Mouse (Mus musculus) thymus, adult 2 months (tissue): ENCODE results near the gene Cyp4f14. TPM values are rescaled to one million over a fixed set of nuclear protein-coding genes. Genes with fewer than 3 reads are reported as not detected.

ENCODE experiments used
- DNase-seq: peaks from one replicate; pipeline ENCODE4 v3.0.0; 2021
- H3K27ac ChIP-seq: fragments of 200-500 bp; 2 replicates; pipeline ENCODE4 v1.5.1; 2012; ENCODE audit warnings: low read length, control low read depth; ENCODE audit not compliant: control insufficient read depth, insufficient read depth
- H3K27me3 ChIP-seq: fragments of 200-500 bp; 2 replicates; pipeline ENCODE4 v1.6.1; 2012; ENCODE audit warnings: mild to moderate bottlenecking, low read length, moderate library complexity, mixed read lengths; ENCODE audit not compliant: control insufficient read depth, insufficient read depth
- H3K36me3 ChIP-seq: fragments of 200-500 bp; 2 replicates; pipeline ENCODE4 v1.6.1; 2012; ENCODE audit warnings: mild to moderate bottlenecking, low read length, moderate library complexity; ENCODE audit not compliant: control insufficient read depth, insufficient read depth
- H3K4me1 ChIP-seq: fragments of 200-500 bp; replicated peaks from 2 replicates; pipeline ENCODE4 v1.6.1; 2012; ENCODE audit warnings: low read length; ENCODE audit not compliant: control insufficient read depth, insufficient read depth
- H3K4me3 ChIP-seq: fragments of 200-500 bp; 2 replicates; pipeline ENCODE4 v1.5.1; 2012; ENCODE audit warnings: mild to moderate bottlenecking, low read length, control low read depth, moderate library complexity; ENCODE audit not compliant: control insufficient read depth, insufficient read depth
- CTCF ChIP-seq: fragments of 200-500 bp; IDR thresholded peaks from 2 replicates; pipeline ENCODE4 v1.5.1; 2012; ENCODE audit warnings: mild to moderate bottlenecking, control low read depth, low read length, moderate library complexity, borderline replicate concordance; ENCODE audit not compliant: control insufficient read depth, poor library complexity, insufficient read depth; ENCODE audit errors: extremely low read depth
- POLR2A ChIP-seq: fragments of 200-500 bp; IDR thresholded peaks from 2 replicates; pipeline ENCODE4 v1.6.1; 2012; ENCODE audit warnings: mild to moderate bottlenecking, low read length, control low read depth, moderate library complexity; ENCODE audit not compliant: control insufficient read depth, poor library complexity, insufficient read depth; ENCODE audit errors: extremely low read depth
- WGBS: fragments of 180-500 bp; shearing (Covaris S2); methylation state at CpG from one replicate; pipeline ENCODE4 v1.1.7; 2018; 5-methylcytosine and 5-hydroxymethylcytosine counted together
- polyA plus RNA-seq: library from polyadenylated mRNA; depleted of rRNA; stranded (reverse); fragments of >200 nt; gene quantifications from 2 replicates; pipeline ENCODE4 v1.2.3, GENCODE M21; 2012; rRNA removed

Cyp4f14 gene
- 0.23 and 1.6 TPM in 2 replicates for polyA plus RNA-seq

GRCm38 (mm10) chr17:32917131-32917530 lies at the start of gene Cyp4f14:
TSS of gene Cyp4f14 (minus strand) at chr17:32917342.
- no peak within 1 kb of the TSS for H3K27ac ChIP-seq
- WGBS, result 75% methylated on average over 2 of the region's 2 CpGs
- no peaks in the 10 kb centered on the region for H3K36me3 ChIP-seq
- H3K27me3 ChIP-seq, result no peaks in the 10 kb centered on the region
- TF ChIP-seq CTCF, result no peak
- no peak for TF ChIP-seq POLR2A
- no peak for DNase-seq
- H3K4me3 ChIP-seq, result no peak within 1 kb of the TSS
- H3K4me1 ChIP-seq, result no peaks in the 10 kb centered on the region

GRCm38 (mm10) chr17:32965623-32966290 lies 48.6 kb upstream of the Cyp4f14 start, which contains the start of gene Zfp472:
TSS of gene Zfp472 (plus strand) at chr17:32965814.
- Histone ChIP-seq H3K27me3 (no peaks in the 10 kb centered on the region), H3K36me3 (no peaks in the 10 kb centered on the region), H3K27ac (no peak within 1 kb of the TSS), H3K4me1 (peaks cover 8% of the 10 kb centered on the region), H3K4me3 (peak within 1 kb of the TSS; percentile 91)
- no peak for TF ChIP-seq CTCF
- TF ChIP-seq POLR2A, result 0 out of 2 replicates have a peak, but pooled peaks have one; percentile 35
- under 1% methylated on average over 33 of the region's 33 CpGs for WGBS
- DNase-seq, result peak; percentile 91

GRCm38 (mm10) chr17:32965253-32965622 lies 48.1 kb upstream of the Cyp4f14 start:
- H3K27ac ChIP-seq, result no peak overlapping the region
- H3K27me3 ChIP-seq, result no peaks in the 10 kb centered on the region
- WGBS, result 2% methylated on average over 14 of the region's 14 CpGs
- TF ChIP-seq POLR2A (no peak), CTCF (no peak)
- peaks cover 8% of the 10 kb centered on the region for H3K4me1 ChIP-seq
- H3K4me3 ChIP-seq, result peak overlapping the region; percentile 91
- no peaks in the 10 kb centered on the region for H3K36me3 ChIP-seq
- no peak for DNase-seq

GRCm38 (mm10) chr17:32951441-32951840 lies 34.3 kb upstream of the Cyp4f14 start:
- H3K36me3 ChIP-seq, result no peaks in the 10 kb centered on the region
- 18% methylated on average over 16 of the region's 16 CpGs for WGBS
- peaks cover 20% of the 10 kb centered on the region for H3K4me1 ChIP-seq
- no peaks in the 10 kb centered on the region for H3K27me3 ChIP-seq
- peak; percentile 86; the same call in 1 of the 2 replicates for TF ChIP-seq CTCF
- TF ChIP-seq POLR2A, result no peak
- H3K4me3 ChIP-seq, result no peak overlapping the region
- peak; percentile 82 for DNase-seq
- no peak overlapping the region for H3K27ac ChIP-seq

- H3K27me3 ChIP-seq, result no peaks in the 10 kb centered on the region
- H3K4me1 ChIP-seq, result peaks cover 24% of the 10 kb centered on the region
- no peak for DNase-seq
- WGBS, result 38% methylated on average over 11 of the region's 11 CpGs
- H3K27ac ChIP-seq, result no peak overlapping the region
- no peaks in the 10 kb centered on the region for H3K36me3 ChIP-seq
- H3K4me3 ChIP-seq, result no peak overlapping the region
- TF ChIP-seq POLR2A, result no peak
- no peak for TF ChIP-seq CTCF
These were observed 33.9 kb upstream of the Cyp4f14 start for GRCm38 (mm10) chr17:32951006-32951405.

GRCm38 (mm10) chr17:32950136-32950535 lies 33.0 kb upstream of the Cyp4f14 start:
- peaks cover 25% of the 10 kb centered on the region for H3K4me1 ChIP-seq
- no peak for DNase-seq
- H3K4me3 ChIP-seq, result no peak overlapping the region
- TF ChIP-seq POLR2A, result no peak
- TF ChIP-seq CTCF, result no peak
- H3K27ac ChIP-seq, result no peak overlapping the region
- H3K27me3 ChIP-seq, result no peaks in the 10 kb centered on the region
- WGBS, result 98% methylated on average over 3 of the region's 3 CpGs
- no peaks in the 10 kb centered on the region for H3K36me3 ChIP-seq
